Mouse (Mus musculus) embryonic facial prominence, embryonic 14.5 days (tissue): ENCODE data around the gene Ccr2. TPM values are rescaled to one million over a fixed set of nuclear protein-coding genes. Genes with fewer than 3 reads are reported as not detected.
"Not testable (repeated sequence)": the region's sequence is repeated elsewhere in the genome, so short reads cannot be mapped to it uniquely, and the experiment has no call there.

Experiments
- ATAC-seq: fragments of 200-750 bp; cut with Nextera tagmentation; 2 replicates; pipeline ENCODE4 v1.8.0; 2017; ENCODE audit warnings: low read depth, moderate number of reproducible peaks, moderate TSS enrichment
- DNase-seq: peaks from one replicate; pipeline ENCODE4 v3.0.0-alpha.2; 2015; ENCODE audit warnings: low spot score
- H3K27ac ChIP-seq: fragments of 300-500 bp; sonication (generic); replicated peaks from 2 replicates; pipeline ENCODE4 v1.5.1; 2014; ENCODE audit warnings: low read depth, mild to moderate bottlenecking, low read length, moderate library complexity
- H3K27me3 ChIP-seq: fragments of 300-500 bp; sonication (generic); replicated peaks from 2 replicates; pipeline ENCODE4 v1.6.1; 2014; ENCODE audit warnings: low read length; ENCODE audit not compliant: control insufficient read depth, insufficient read depth
- H3K36me3 ChIP-seq: fragments of 300-500 bp; sonication (generic); 2 replicates; pipeline ENCODE4 v1.6.1; 2014; ENCODE audit warnings: low read length, mixed read lengths; ENCODE audit not compliant: control insufficient read depth, insufficient read depth
- H3K4me1 ChIP-seq: fragments of 300-500 bp; sonication (generic); 2 replicates; pipeline ENCODE4 v1.6.1; 2014; ENCODE audit warnings: antibody characterized with exemption, low read length; ENCODE audit not compliant: control insufficient read depth, insufficient read depth
- H3K4me2 ChIP-seq: fragments of 300-500 bp; sonication (generic); 2 replicates; pipeline ENCODE4 v1.6.1; 2014; ENCODE audit warnings: low read depth, mild to moderate bottlenecking, low read length, moderate library complexity, mixed read lengths
- H3K4me3 ChIP-seq: fragments of 300-500 bp; sonication (generic); 2 replicates; pipeline ENCODE4 v1.5.1; 2014; ENCODE audit warnings: low read depth, mild to moderate bottlenecking, low read length
- H3K9ac ChIP-seq: fragments of 300-500 bp; sonication (generic); 2 replicates; pipeline ENCODE4 v1.6.1; 2014; ENCODE audit warnings: low read depth, mild to moderate bottlenecking, low read length, moderate library complexity, mixed read lengths
- H3K9me3 ChIP-seq: fragments of 300-500 bp; sonication (generic); 2 replicates; pipeline ENCODE4 v1.6.1; 2016; ENCODE audit warnings: low read length; ENCODE audit not compliant: control insufficient read depth
- WGBS: fragments of 180-500 bp; shearing (Covaris S2); extraction: QIAGEN DNeasy Blood & Tissue Kit; methylation state at CpG from one replicate; pipeline ENCODE4 v1.1.7; 2014; 5-methylcytosine and 5-hydroxymethylcytosine counted together
- polyA plus RNA-seq: library from polyadenylated mRNA; unstranded; fragments of >200 nt; fragmentation: Nextera tagmentation; extraction: Ambion mirVana; gene quantifications from 2 replicates; pipeline ENCODE4 v1.2.1, GENCODE M21; 2014

Gene Ccr2
- polyA plus RNA-seq, 1 experiment from 2014 or later = 4.7 TPM

- H3K4me1 ChIP-seq = no peaks in the 10 kb centered on the region
- H3K9me3 ChIP-seq = no peaks in the 10 kb centered on the region
- H3K27me3 ChIP-seq = no peaks in the 10 kb centered on the region
- ATAC-seq (no peak), DNase-seq (peak; percentile 70)
- no peak overlapping the region for H3K27ac ChIP-seq
- no peak overlapping the region for H3K9ac ChIP-seq
- no peak overlapping the region for H3K4me3 ChIP-seq
- WGBS = 0% methylated on average over 1 of the region's 1 CpGs
- no peaks in the 10 kb centered on the region for H3K36me3 ChIP-seq
- no peak overlapping the region for H3K4me2 ChIP-seq
Observed at GRCm38 (mm10) chr9:124128379-124128778, 26.6 kb downstream of the Ccr2 start.

- not testable (repeated sequence) for H3K27me3 ChIP-seq, H3K4me3 ChIP-seq, H3K4me2 ChIP-seq, H3K9me3 ChIP-seq, H3K36me3 ChIP-seq, ATAC-seq, DNase-seq, H3K4me1 ChIP-seq, H3K27ac ChIP-seq, H3K9ac ChIP-seq
- WGBS = 66% methylated on average over 2 of the region's 2 CpGs
Observed at GRCm38 (mm10) chr9:124132899-124133298, 31.1 kb downstream of the Ccr2 start.

- H3K4me1 ChIP-seq, H3K4me3 ChIP-seq, ATAC-seq: not testable (repeated sequence)
Observed at GRCm38 (mm10) chr9:124134919-124135318, 33.2 kb downstream of the Ccr2 start.

DNA sequence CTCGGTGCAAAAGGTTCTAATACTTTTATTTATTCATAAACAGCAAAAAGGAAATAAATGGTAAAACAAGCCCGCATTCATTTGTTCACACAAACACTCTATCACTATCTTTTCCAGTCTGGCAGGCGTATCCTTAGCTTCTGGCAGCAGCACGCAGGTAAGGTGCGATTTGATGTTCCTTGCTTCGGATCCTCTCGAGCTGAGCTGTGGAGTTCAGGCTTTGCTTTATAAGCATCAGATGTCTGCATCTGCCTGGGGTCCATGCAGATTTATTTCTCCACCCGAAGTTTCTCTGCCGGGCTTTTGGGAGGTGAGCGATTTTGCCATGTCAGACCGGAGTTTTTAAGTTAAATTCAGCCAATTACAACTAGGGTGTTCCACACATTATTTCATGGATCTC lies 35.9 kb downstream of the Ccr2 start:
- H3K36me3 ChIP-seq = no peaks in the 10 kb centered on the region
- no peak overlapping the region for H3K4me3 ChIP-seq
- no peak overlapping the region for H3K4me2 ChIP-seq
- H3K27me3 ChIP-seq = no peaks in the 10 kb centered on the region
- 66% methylated on average over 11 of the region's 11 CpGs for WGBS
- no peaks in the 10 kb centered on the region for H3K9me3 ChIP-seq
- no peak overlapping the region for H3K27ac ChIP-seq
- no peak for DNase-seq
- H3K4me1 ChIP-seq = no peaks in the 10 kb centered on the region
- ATAC-seq = no peak
- no peak overlapping the region for H3K9ac ChIP-seq

More at GRCm38 (mm10) chr9:124134919-124135318, 33.2 kb downstream of the Ccr2 start:
- not testable (repeated sequence) for H3K27me3 ChIP-seq, H3K27ac ChIP-seq, H3K36me3 ChIP-seq, H3K4me2 ChIP-seq, H3K9ac ChIP-seq, H3K9me3 ChIP-seq, DNase-seq
- 86% methylated on average over 1 of the region's 1 CpGs for WGBS

- 35% methylated on average over 4 of the region's 4 CpGs for WGBS
- no peaks in the 10 kb centered on the region for H3K27me3 ChIP-seq
- H3K4me2 ChIP-seq = no peak overlapping the region
- H3K4me1 ChIP-seq = no peaks in the 10 kb centered on the region
- ATAC-seq (no peak), DNase-seq (no peak)
- no peak overlapping the region for H3K9ac ChIP-seq
- no peak overlapping the region for H3K4me3 ChIP-seq
- no peaks in the 10 kb centered on the region for H3K36me3 ChIP-seq
- H3K9me3 ChIP-seq = no peaks in the 10 kb centered on the region
- no peak overlapping the region for H3K27ac ChIP-seq
Observed at GRCm38 (mm10) chr9:124138055-124138775, 36.5 kb downstream of the Ccr2 start.

- Histone ChIP-seq H3K4me1 (no peaks in the 10 kb centered on the region), H3K4me3 (no peak overlapping the region), H3K4me2 (no peak overlapping the region), H3K36me3 (no peaks in the 10 kb centered on the region), H3K9me3 (no peaks in the 10 kb centered on the region), H3K9ac (no peak overlapping the region), H3K27ac (no peak overlapping the region), H3K27me3 (no peaks in the 10 kb centered on the region)
- DNase-seq (no peak), ATAC-seq (no peak)
- 79% methylated on average over 1 of the region's 1 CpGs for WGBS
Observed at GRCm38 (mm10) chr9:124143678-124144077, 41.9 kb downstream of the Ccr2 start.

DNA sequence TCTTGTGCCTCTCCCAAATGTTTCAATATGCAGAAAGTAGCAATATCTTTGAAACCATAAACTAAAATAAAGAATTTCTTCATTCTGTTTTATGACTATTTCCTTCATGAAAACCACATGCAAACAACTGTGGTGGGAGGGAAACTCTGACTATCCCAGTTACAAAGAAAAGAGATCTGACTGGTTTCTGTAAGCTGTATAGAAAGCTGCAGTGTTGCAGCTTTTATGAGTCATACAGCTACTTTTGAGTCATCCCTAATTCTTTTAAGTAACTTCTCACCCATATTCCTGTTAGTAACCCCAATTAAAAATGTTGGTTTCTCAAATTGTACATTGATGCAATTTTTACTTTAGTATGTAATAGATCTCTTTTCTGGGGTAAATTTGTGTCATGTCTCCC lies 44.6 kb downstream of the Ccr2 start:
- H3K4me2 ChIP-seq = no peak overlapping the region

More for the DNA sequence above, 44.6 kb downstream of the Ccr2 start:
- Histone ChIP-seq H3K27ac (no peak overlapping the region), H3K9ac (no peak overlapping the region), H3K9me3 (no peaks in the 10 kb centered on the region), H3K36me3 (no peaks in the 10 kb centered on the region), H3K4me3 (no peak overlapping the region), H3K27me3 (no peaks in the 10 kb centered on the region), H3K4me1 (no peaks in the 10 kb centered on the region)
- ATAC-seq (no peak), DNase-seq (no peak)

Other genes with a start within 250 kb of the Ccr2 start
- 0.06 TPM in 1 of 2 replicates, not detected in the other for gene Xcr1, start 239.9 kb upstream of the Ccr2 start, polyA plus RNA-seq
- 4.7 and 5.0 TPM in 2 replicates for gene Ccr1, start 133.3 kb upstream of the Ccr2 start, polyA plus RNA-seq
- not detected in 2 replicates for gene Ccr1l1, start 123.5 kb upstream of the Ccr2 start, polyA plus RNA-seq
- 0.20 and 0.28 TPM in 2 replicates for gene Ccr3, start 80.0 kb upstream of the Ccr2 start, polyA plus RNA-seq
- gene Ccr5, start 19.6 kb downstream of the Ccr2 start, polyA plus RNA-seq = 1.1 and 1.3 TPM in 2 replicates
- 4.8 and 5.8 TPM in 2 replicates for gene 2010315B03Rik, start 210.7 kb downstream of the Ccr2 start, polyA plus RNA-seq